Mouse (Mus musculus) adrenal gland, postnatal 14 days (tissue): ENCODE results near the gene Hist1h3d. TPM values are rescaled to one million over a fixed set of nuclear protein-coding genes. Genes with fewer than 3 reads are reported as not detected.
A peak's percentile ranks its signal among the peaks of the same experiment; 100 is the strongest.
"Not testable (repeated sequence)": the region's sequence is repeated elsewhere in the genome, so short reads cannot be mapped to it uniquely, and the experiment has no call there.

Experiments used
- DNase-seq: peaks from one replicate; pipeline ENCODE4 v3.0.0; 2021; ENCODE audit warnings: mixed read lengths
- total RNA-seq: library from RNA; stranded (reverse); gene quantifications from 2 replicates; pipeline ENCODE4 v1.2.3, GENCODE M21; 2021

Hist1h3d gene
- total RNA-seq, 1 experiment from 2014 or later: 39.2 TPM

DNA sequence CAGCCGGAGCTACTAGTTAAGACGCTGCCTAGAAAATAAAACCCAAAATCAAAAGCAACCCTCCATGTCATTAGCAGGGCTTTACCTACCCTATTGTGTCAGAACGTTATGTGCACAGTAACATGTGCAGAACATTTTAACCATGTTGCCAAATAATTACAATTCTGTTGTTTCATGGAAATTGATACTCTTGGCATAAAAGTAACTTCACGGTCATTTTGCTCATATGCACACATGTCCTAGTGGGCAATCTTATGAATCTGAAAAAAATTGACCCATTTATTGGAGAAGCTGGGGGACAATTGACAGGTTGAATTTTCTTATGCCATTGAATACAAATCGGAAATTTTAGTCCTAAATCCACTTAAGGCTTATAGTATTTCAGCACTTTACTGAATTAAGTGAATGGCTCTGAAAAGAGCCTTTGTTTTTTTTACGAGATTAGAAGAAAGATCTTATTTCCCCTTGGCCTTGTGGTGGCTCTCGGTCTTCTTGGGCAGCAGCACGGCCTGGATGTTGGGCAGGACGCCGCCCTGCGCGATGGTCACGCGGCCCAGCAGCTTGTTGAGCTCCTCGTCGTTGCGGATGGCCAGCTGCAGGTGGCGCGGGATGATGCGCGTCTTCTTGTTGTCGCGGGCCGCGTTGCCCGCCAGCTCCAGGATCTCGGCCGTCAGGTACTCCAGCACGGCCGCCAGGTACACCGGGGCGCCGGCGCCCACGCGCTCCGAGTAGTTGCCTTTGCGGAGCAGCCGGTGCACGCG, 5.1 kb upstream of the Hist1h3d start:
- DNase-seq: not testable (repeated sequence)

DNA sequence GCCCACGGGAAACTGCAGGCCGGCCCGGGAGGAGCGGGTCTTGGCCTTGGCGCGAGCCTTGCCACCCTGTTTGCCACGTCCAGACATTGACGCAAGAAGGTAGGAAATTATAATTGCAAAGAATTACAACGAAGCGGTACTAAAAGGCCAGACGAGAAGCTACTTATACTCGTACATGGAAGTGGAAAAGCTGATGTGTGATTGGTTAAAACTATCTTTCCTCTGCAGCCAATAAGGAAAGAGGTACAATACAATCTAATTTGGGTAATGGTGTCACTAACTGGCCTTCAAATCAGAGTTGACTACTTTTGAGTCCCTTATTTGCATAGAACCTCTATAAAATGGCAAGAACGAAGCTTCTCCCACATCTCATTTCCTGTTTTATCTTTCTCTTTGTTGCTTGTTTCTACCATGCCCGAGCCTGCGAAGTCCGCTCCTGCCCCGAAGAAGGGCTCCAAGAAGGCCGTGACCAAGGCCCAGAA, 4.5 kb upstream of the Hist1h3d start, which contains the start of the genes Hist1h2ae and Hist1h2bg:
Gene Hist1h2ae (minus strand): TSS at position 199 of the 482 bp plus-strand sequence.
Gene Hist1h2bg (plus strand): TSS at position 375 of the 482 bp plus-strand sequence.
- DNase-seq: peak; percentile 71

DNA sequence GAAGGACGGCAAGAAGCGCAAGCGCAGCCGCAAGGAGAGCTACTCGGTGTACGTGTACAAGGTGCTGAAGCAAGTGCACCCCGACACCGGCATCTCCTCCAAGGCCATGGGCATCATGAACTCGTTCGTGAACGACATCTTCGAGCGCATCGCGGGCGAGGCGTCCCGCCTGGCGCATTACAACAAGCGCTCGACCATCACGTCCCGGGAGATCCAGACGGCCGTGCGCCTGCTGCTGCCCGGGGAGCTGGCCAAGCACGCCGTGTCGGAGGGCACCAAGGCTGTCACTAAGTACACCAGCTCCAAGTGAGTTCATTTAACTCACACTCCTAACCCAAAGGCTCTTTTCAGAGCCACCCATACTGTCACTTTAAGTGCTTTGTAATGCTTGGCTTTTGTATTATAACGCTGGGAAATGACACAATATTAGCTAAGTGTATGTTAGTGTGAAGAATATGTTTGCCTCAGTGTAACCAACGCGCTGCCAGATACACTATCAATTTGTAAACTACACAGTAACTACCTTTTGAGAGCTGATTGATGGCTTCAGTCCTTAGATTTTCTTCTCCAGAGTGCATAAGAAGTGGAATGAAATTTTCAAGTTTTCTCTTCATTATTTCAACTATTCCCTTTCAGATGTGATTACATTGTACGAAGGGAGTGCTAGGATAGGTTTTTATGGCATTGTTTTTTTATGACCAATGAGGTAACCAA, 3.9 kb upstream of the Hist1h3d start:
- not testable (repeated sequence) for DNase-seq

DNA sequence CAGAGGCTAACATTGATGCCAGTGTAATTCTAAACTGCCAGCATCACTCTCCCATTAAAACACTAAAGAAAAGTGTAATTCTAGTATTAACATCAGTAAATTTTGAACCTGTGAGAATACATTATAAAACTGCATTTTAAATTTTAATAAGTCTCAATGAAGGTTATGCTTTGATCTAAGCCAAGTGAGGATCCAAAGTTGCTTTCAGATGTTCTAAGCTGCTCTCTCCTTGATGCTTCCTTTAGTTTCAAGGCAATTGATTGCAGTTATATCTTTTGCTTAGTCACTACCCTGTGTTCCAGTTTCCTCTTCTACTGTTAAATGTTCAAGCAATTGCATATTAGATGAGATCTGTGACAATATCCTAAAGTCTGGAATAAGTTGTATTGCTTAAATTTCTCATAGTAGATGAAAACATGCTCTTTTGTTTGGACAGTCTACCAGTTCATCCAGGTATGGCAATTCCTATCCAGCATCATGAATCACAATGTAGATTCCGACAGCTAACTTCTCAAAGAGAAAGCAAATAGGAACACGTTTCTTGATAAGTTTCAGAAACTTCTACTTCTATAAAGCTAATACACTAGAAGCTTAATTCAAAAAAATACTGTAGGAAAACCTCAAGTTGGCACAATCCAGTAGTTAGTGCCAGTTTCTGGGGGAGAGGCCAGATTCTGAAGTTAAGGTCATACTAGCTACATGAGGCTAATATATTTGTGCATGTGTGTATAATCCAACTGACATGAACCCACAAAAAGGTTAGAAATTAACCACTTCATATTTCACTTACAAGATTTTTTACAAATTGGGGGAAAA, 3.1 kb upstream of the Hist1h3d start:
- DNase-seq: no peak

DNA sequence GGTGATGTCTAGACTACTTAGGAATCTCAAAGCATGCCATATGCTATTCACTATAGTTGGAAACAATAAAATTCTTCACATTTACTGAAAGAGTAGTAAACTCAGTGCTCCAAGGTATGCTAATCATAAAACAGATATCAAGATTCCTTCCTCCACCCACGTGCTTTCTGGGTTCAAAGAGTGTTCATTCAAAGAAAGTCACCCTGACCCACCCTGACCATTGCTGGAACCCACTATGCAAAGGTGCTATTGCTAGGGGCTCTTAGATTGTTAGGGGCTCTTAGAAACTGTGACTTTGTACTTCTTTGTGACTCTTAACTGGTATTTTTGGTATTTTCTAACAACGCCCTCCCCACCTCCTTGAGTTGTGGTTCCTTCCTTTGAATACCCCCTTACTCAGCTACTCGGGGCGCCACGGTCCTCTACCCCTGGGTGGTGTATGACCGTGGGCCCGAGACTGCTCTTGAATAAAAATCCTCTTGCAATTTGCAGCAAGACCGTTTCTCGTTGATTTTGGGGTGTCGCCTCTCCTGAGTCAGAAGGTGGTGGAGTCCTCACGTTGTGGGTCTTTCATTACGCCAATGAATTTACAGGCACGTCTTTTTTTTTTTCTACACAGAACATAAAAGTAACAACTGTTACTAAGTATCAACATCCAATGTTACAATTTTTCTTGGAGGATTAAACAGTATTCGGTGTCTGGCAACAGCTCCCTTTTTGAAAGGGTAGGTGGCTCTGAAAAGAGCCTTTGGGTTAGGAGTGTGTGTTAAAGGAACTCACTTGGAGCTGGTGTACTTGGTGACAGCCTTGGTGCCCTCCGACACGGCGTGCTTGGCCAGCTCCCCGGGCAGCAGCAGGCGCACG, 2.3 kb upstream of the Hist1h3d start:
- not testable (repeated sequence) for DNase-seq

GRCm38 (mm10) chr13:23573898-23574524, 1.6 kb upstream of the Hist1h3d start, which contains the start of the genes Hist1h2bf and Hist1h2ad:
Gene Hist1h2bf, minus strand, starts transcription at chr13:23574196.
Gene Hist1h2ad, plus strand, starts transcription at chr13:23574381.
- peak; percentile 92 for DNase-seq

DNA sequence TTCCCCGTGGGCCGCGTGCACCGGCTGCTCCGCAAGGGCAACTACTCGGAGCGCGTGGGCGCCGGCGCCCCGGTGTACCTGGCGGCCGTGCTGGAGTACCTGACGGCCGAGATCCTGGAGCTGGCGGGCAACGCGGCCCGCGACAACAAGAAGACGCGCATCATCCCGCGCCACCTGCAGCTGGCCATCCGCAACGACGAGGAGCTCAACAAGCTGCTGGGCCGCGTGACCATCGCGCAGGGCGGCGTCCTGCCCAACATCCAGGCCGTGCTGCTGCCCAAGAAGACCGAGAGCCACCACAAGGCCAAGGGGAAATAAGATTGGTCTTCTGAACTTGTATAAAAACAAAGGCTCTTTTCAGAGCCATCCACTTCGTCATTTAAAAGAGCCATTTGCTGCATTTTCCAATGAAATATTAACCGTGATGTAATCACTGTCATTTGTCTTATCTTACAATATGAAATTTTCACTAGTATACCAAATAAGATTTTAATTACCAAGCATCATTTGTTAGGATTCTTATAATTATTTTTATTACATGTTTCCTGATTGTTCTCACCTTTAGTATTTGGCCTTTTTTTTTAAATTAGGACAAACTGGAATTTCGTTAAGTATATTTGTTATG, 905 bp upstream of the Hist1h3d start:
- DNase-seq: not testable (repeated sequence)

DNA sequence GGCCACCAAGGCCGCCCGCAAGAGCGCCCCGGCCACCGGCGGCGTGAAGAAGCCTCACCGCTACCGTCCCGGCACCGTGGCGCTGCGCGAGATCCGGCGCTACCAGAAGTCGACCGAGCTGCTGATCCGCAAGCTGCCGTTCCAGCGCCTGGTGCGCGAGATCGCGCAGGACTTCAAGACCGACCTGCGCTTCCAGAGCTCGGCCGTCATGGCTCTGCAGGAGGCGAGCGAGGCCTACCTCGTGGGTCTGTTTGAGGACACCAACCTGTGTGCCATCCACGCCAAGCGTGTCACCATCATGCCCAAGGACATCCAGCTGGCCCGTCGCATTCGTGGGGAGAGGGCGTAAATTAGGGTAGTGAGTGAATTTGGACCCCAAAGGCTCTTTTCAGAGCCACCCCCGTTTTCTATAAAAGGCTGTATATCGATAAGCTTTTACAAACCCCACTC, 326 bp downstream of the Hist1h3d start:
- not testable (repeated sequence) for DNase-seq

DNA sequence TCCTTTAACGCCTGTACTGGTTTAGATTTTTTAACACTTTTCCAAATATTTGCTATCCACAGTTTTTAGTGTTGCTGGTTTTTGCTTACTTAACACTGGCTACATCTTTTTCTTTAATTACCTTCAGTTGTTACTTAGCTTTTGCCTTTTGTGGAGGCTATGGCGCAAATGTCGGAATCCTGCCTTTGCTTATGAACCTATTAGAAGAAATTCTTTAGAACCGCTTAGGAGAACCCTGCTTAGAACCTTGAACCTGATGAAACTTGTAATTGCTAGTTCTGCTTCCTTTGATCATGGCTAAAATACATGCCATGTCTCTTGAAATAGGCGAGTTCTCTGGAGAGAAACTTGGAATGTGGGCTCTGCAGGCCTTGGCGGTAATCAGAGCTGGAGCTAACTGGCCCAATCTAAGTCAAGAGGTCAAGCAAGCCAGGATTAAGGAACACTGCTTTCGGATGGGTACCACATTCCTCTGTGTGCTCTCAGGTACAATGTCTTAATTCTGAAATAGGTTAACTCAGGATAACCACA, 853 bp downstream of the Hist1h3d start:
- DNase-seq: no peak

GRCm38 (mm10) chr13:23576906-23577639, 1.5 kb downstream of the Hist1h3d start:
- DNase-seq: no peak

DNA sequence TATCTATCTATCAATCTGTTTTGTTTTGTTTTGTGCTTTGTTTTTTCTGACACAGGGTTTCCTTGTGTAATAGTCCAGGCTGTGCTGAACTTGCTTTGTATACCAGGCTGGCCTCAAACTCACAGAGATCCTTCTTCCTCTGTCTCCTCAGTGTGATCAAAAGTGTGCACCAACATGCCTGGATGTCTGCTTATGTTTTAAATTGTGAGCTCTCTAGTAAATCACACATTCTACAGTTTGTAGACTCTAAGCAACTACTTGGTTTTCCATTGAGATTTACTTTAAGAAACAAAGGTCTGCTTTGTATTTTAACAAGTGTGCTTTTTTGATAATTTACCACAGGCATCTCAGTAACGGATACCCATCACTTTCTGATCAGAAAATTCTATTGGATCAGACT, 2.3 kb downstream of the Hist1h3d start:
- DNase-seq: no peak

DNA sequence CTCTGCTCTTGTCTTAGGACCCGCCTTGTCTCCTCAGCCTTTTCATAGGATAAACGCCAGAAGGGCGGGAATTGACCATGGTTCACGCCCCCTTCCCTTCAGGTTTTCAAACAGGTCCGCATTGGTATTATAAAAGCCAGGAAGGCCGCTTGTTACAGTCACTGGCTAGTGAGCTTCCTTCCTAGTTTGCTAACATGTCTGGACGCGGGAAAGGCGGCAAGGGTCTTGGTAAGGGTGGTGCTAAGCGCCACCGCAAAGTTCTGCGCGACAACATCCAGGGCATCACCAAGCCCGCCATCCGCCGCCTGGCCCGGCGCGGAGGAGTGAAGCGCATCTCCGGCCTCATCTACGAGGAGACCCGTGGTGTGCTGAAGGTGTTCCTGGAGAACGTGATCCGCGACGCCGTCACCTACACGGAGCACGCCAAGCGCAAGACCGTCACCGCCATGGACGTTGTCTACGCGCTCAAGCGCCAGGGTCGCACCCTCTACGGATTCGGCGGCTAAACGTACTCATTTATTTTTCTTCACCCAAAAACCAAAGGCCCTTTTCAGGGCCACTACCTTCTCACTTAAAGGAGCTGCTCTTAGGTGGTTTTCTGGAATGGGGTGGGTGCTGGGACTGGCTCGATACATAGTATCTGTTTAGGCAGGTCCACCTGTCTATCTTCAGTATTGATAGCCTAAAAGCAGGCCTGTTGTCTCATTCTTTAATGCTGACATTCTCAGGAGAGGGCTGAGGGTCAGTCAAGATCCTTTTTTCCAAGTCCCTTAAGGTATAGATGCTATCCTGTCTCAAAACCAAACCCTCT, 6.0 kb downstream of the Hist1h3d start, which contains the start of gene Hist1h4d:
Gene Hist1h4d (plus strand): TSS at position 191 of the 811 bp plus-strand sequence.
- peak; percentile 98 for DNase-seq

GRCm38 (mm10) chr13:23582219-23583056, 6.9 kb downstream of the Hist1h3d start:
- DNase-seq: no peak

- no peak for DNase-seq
Measured at GRCm38 (mm10) chr13:23583387-23584068, 8.0 kb downstream of the Hist1h3d start.

DNA sequence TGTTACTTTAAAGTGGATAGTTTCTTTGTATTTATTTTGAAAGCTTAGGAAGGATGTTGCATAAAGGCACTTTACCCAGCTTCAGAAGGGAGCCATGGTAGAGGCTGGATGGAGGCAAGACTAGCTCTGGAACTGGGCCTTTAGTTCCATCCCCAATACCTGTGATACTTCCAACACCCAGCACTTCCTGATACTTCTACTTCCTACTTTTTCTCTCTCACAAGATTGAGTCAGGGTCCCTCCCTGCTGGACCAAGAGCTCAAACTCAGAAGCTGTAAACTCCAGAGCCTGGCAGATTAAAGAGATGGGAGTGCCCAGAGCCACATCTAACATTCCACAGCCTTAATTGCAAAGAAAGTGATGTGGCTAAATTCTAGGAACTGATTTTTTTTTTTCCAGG, 8.8 kb downstream of the Hist1h3d start:
- DNase-seq: peak; percentile 12

DNA sequence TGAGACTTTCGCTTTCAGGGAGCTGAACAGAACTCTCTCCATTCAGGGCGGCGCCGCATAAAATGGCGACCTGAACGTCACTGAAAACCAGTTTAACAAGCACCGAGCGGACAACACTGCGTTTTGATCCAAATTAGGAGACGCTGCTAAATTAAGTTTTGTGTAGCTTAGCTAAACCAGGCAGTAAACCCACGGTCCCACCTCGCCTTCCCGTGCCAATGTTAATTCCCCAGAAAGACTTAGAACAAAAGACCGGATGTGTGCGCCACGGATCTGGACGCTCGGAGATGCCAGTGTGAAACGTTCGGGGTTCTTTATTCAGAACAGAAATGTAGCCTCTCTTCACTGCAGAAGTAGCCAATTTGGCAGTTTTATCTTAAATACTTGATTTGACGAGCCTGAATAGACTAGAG, 9.5 kb downstream of the Hist1h3d start:
- DNase-seq: peak; percentile 80
